ENCODE assay signal across 11 mouse cellular contexts in the genomic region with DNA sequence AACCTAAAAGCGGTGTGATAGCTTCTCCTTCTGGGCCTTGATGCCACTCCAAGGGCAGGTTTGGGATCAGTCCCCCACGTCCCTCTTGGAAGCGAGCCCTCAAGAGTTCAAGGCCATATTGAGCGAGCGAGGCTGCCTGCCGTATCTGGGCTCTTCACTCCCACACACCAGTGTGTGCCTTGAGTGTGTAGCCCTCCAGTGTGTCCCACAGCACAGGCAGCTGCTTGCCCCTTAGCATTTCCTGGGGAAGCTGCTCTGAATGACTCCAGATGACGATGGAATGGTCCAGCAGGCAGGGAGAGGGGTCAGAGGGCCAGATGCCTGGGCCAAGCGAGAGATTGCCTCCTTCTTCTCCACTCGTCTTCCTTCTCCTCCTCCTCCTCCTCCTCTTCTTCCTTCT. TPM values are rescaled to one million over a fixed set of nuclear protein-coding genes. Genes with fewer than 3 reads are reported as not detected.
DNase-seq lines count a peak whose midpoint lies in the region; ATAC-seq and TF ChIP-seq lines count a peak whose summit lies in the region.
"Had no signal": no experiment of that assay in that cellular context is flagged by ENCODE, and none has a peak within 500 bp of the region (broad histone marks: within the 10 kb centered on the region; RNA-seq: fewer than 3 reads in every experiment).

No protein-coding gene starts in this region.

- no peaks in the 10 kb centered on the region; the same call in 1 of the 2 replicates for H3K79me2 ChIP-seq in heart, adult 2 months (replicated peaks; ENCODE audit: control insufficient read depth, insufficient read depth, low read length)

- peak overlapping the region; percentile 52 for H3K27ac ChIP-seq in heart, adult 2 months
- H3K27ac ChIP-seq in lung, embryonic 15.5 days: peak overlapping the region; percentile 79
- peak overlapping the region; percentile 63 for H3K27ac ChIP-seq in embryonic facial prominence, embryonic 13.5 days
- H3K27ac ChIP-seq: neural tube, embryonic 12.5 days had no signal

- no peak for TF ChIP-seq POLR2A in heart, adult 2 months (IDR thresholded peaks at IDR 0.05; ENCODE audit: insufficient read depth, low read depth, low read length)

- no peak overlapping the region for H3K4me2 ChIP-seq in lung, embryonic 15.5 days
- no peak overlapping the region for H3K4me2 ChIP-seq in embryonic facial prominence, embryonic 13.5 days
- H3K4me2 ChIP-seq: neural tube, embryonic 12.5 days had no signal

- peaks cover 49% of the 10 kb centered on the region for H3K4me1 ChIP-seq in heart, adult 2 months (ENCODE audit: control insufficient read depth, insufficient read depth, low read length)
- peaks cover 89% of the 10 kb centered on the region for H3K4me1 ChIP-seq in lung, embryonic 15.5 days
- H3K4me1 ChIP-seq in embryonic facial prominence, embryonic 13.5 days: peaks cover 69% of the 10 kb centered on the region

- 0 out of 2 replicates have a peak overlapping the region, but pooled peaks have one; percentile 5 for H3K9ac ChIP-seq in heart, adult 2 months (ENCODE audit: low read depth, low read length)
- no peak overlapping the region for H3K9ac ChIP-seq in lung, embryonic 15.5 days
- H3K9ac ChIP-seq in embryonic facial prominence, embryonic 13.5 days: peak overlapping the region; percentile 41
- H3K9ac ChIP-seq: neural tube, embryonic 12.5 days had no signal

- no peak for ATAC-seq in lung, embryonic 15.5 days (ENCODE audit: borderline replicate concordance, extremely low read depth, low FRiP score, low TSS enrichment)
- ATAC-seq in embryonic facial prominence, embryonic 13.5 days (ENCODE audit: insufficient number of reproducible peaks, insufficient read depth, low FRiP score, low TSS enrichment, low read depth): no peak
- ATAC-seq: CD4-positive, CD25-positive, alpha-beta regulatory T cell, adult 4 months; forebrain, embryonic 14.5 days had no signal

- no peaks in the 10 kb centered on the region for H3K9me3 ChIP-seq in lung, embryonic 15.5 days
- H3K9me3 ChIP-seq in embryonic facial prominence, embryonic 13.5 days: no peaks in the 10 kb centered on the region
- H3K9me3 ChIP-seq: neural tube, embryonic 12.5 days had no signal

- TF ChIP-seq EP300 in heart, adult 2 months (IDR thresholded peaks at IDR 0.05; ENCODE audit: insufficient read depth, low read depth, low read length): no peak

- H3K4me3 ChIP-seq in heart, adult 2 months: no peak overlapping the region
- H3K4me3 ChIP-seq in lung, embryonic 15.5 days: no peak overlapping the region
- no peak overlapping the region for H3K4me3 ChIP-seq in embryonic facial prominence, embryonic 13.5 days
- H3K4me3 ChIP-seq: neural tube, embryonic 12.5 days had no signal

- H3K36me3 ChIP-seq in heart, adult 2 months (ENCODE audit: control insufficient read depth, insufficient read depth, low read length): peaks cover 26% of the 10 kb centered on the region
- peaks cover 48% of the 10 kb centered on the region for H3K36me3 ChIP-seq in lung, embryonic 15.5 days
- peaks cover 87% of the 10 kb centered on the region for H3K36me3 ChIP-seq in embryonic facial prominence, embryonic 13.5 days

- no peak for TF ChIP-seq CTCF in heart, adult 2 months (IDR thresholded peaks at IDR 0.05)

- intact Hi-C loops in heart, adult 2 months (cut with DNase I): loop anchor here (2.0 kb wide), 1 partner anchor 16 kb away; no protein-coding TSS in a partner anchor

- no peaks in the 10 kb centered on the region for H3K27me3 ChIP-seq in heart, adult 2 months (ENCODE audit: control insufficient read depth, insufficient read depth, low read length)
- H3K27me3 ChIP-seq in lung, embryonic 15.5 days: no peaks in the 10 kb centered on the region
- H3K27me3 ChIP-seq in embryonic facial prominence, embryonic 13.5 days: no peaks in the 10 kb centered on the region
- H3K27me3 ChIP-seq: neural tube, embryonic 12.5 days had no signal

- WGBS in heart, adult 2 months: 25% methylated on average over 9 of the region's 9 CpGs
- WGBS in lung, embryonic 15.5 days: 34% methylated on average over 9 of the region's 9 CpGs
- WGBS in embryonic facial prominence, embryonic 13.5 days: 31% methylated on average over 9 of the region's 9 CpGs

- peak in 1 of 2 experiments; percentile 32 for DNase-seq in heart, adult 2 months
- DNase-seq in heart, adult 8-10 months (ENCODE audit: low spot score): no peak
- no peak for DNase-seq in lung, postnatal 14 days
- peak; percentile 19 for DNase-seq in ovary, postnatal 14 days (ENCODE audit: low spot score)
- DNase-seq in gastrocnemius, adult 18-20 months (ENCODE audit: low spot score): no peak
- no peak for DNase-seq in layer of hippocampus, adult 18-20 months (ENCODE audit: low spot score in 2 of 2)

RNA-seq across cellular contexts. Expression of a gene that starts 18.1 kb away (rescaled TPM):
- total RNA-seq in heart, adult 2 months (2021): 10 to 100 TPM; 28.2 to 31.6 TPM
- 31.1 and 38.5 TPM in 2 replicates for polyA plus RNA-seq in heart, adult 2 months (2012; rRNA removed)
- total RNA-seq in heart, adult 8-10 months (2022): 10 to 100 TPM; 20.1 to 32.0 (median 25.8) TPM
- 153 and 160 TPM in 2 replicates for polyA plus RNA-seq in lung, embryonic 15.5 days (2015; fragmentation: Nextera tagmentation; extraction: Ambion mirVana)
- 122 and 131 TPM in 2 replicates for polyA plus RNA-seq in embryonic facial prominence, embryonic 13.5 days (2015; fragmentation: Nextera tagmentation; extraction: Ambion mirVana)
- total RNA-seq in gastrocnemius, adult 18-20 months (2021): 10 to 100 TPM; 10.0 to 19.2 TPM
- total RNA-seq in layer of hippocampus, adult 18-20 months (2021): 100 to 1,000 TPM; 107 to 110 TPM

RNA-seq across cellular contexts. Expression of a gene that starts 23.7 kb away (rescaled TPM):
- total RNA-seq in heart, adult 2 months (2021): 1 to 10 TPM in 1 of 2 experiments, under 1 TPM in 1; 0.64 to 1.6 TPM
- 2.3 and 2.7 TPM in 2 replicates for polyA plus RNA-seq in heart, adult 2 months (2012; rRNA removed)
- total RNA-seq in heart, adult 8-10 months (2022): 1 to 10 TPM in 1 of 4 experiments, under 1 TPM in 3; 0.22 to 1.7 (median 0.51) TPM
- 4.2 and 4.4 TPM in 2 replicates for polyA plus RNA-seq in lung, embryonic 15.5 days (2015; fragmentation: Nextera tagmentation; extraction: Ambion mirVana)
- polyA plus RNA-seq in embryonic facial prominence, embryonic 13.5 days (2015; fragmentation: Nextera tagmentation; extraction: Ambion mirVana): 10.5 and 11.8 TPM in 2 replicates
- total RNA-seq in gastrocnemius, adult 18-20 months (2021): under 1 TPM; 0.19 to 0.34 TPM
- 10 to 100 TPM; 70.8 to 71.5 TPM for total RNA-seq in layer of hippocampus, adult 18-20 months (2021)

RNA-seq across cellular contexts. Expression of a gene that starts 34.7 kb away (rescaled TPM):
- 100 to 1,000 TPM; 509 to 574 TPM for total RNA-seq in heart, adult 2 months (2021)
- 103 and 140 TPM in 2 replicates for polyA plus RNA-seq in heart, adult 2 months (2012; rRNA removed)
- 100 to 1,000 TPM; 425 to 610 (median 521) TPM for total RNA-seq in heart, adult 8-10 months (2022)
- polyA plus RNA-seq in lung, embryonic 15.5 days (2015; fragmentation: Nextera tagmentation; extraction: Ambion mirVana): 457 and 490 TPM in 2 replicates
- 596 and 632 TPM in 2 replicates for polyA plus RNA-seq in embryonic facial prominence, embryonic 13.5 days (2015; fragmentation: Nextera tagmentation; extraction: Ambion mirVana)
- total RNA-seq in gastrocnemius, adult 18-20 months (2021): 100 to 1,000 TPM; 426 to 450 TPM
- 100 to 1,000 TPM; 367 to 379 TPM for total RNA-seq in layer of hippocampus, adult 18-20 months (2021)

RNA-seq across cellular contexts. Expression of a gene that starts 41.2 kb away (rescaled TPM):
- total RNA-seq in heart, adult 2 months (2021): not detected
- 0.20 TPM in 1 of 2 replicates, not detected in the other for polyA plus RNA-seq in heart, adult 2 months (2012; rRNA removed)
- total RNA-seq in heart, adult 8-10 months (2022): not detected
- 0.85 TPM in 1 of 2 replicates, not detected in the other for polyA plus RNA-seq in lung, embryonic 15.5 days (2015; fragmentation: Nextera tagmentation; extraction: Ambion mirVana)
- polyA plus RNA-seq in embryonic facial prominence, embryonic 13.5 days (2015; fragmentation: Nextera tagmentation; extraction: Ambion mirVana): 0.62 and 0.84 TPM in 2 replicates
- not detected for total RNA-seq in gastrocnemius, adult 18-20 months (2021)
- 1 to 10 TPM; 1.1 to 1.2 TPM for total RNA-seq in layer of hippocampus, adult 18-20 months (2021)
- polyA plus RNA-seq: CD4-positive, CD25-positive, alpha-beta regulatory T cell, adult 4 months had no signal

RNA-seq across cellular contexts. Expression of a gene that starts 50.6 kb away (rescaled TPM):
- total RNA-seq in heart, adult 2 months (2021): 1 to 10 TPM; 7.6 to 7.9 TPM
- polyA plus RNA-seq in heart, adult 2 months (2012; rRNA removed): 6.0 and 8.7 TPM in 2 replicates
- 1 to 10 TPM; 6.1 to 7.1 (median 6.3) TPM for total RNA-seq in heart, adult 8-10 months (2022)
- 15.6 and 18.5 TPM in 2 replicates for polyA plus RNA-seq in lung, embryonic 15.5 days (2015; fragmentation: Nextera tagmentation; extraction: Ambion mirVana)
- polyA plus RNA-seq in embryonic facial prominence, embryonic 13.5 days (2015; fragmentation: Nextera tagmentation; extraction: Ambion mirVana): 22.5 and 23.3 TPM in 2 replicates
- total RNA-seq in gastrocnemius, adult 18-20 months (2021): 1 to 10 TPM; 5.2 to 5.9 TPM
- total RNA-seq in layer of hippocampus, adult 18-20 months (2021): 10 to 100 TPM; 18.6 to 23.2 TPM

Comparison
In these comparisons a context has a peak if more than half of its experiments do, and no peak if none do; other contexts are left out.
1. RNA of a gene that starts 23.7 kb away (total RNA-seq): 70.8 to 71.5 TPM in layer of hippocampus, adult 18-20 months; 0.64 to 1.6 TPM in heart, adult 2 months, 0.22 to 1.7 TPM in heart, adult 8-10 months and 0.19 to 0.34 TPM in gastrocnemius, adult 18-20 months; every median in the first group is over 10 times any median in the second.
2. Peak in every context shown above with its lines, with median percentiles within 50 percentile points of each other: H3K27ac ChIP-seq.